Mouse (Mus musculus) cerebral cortex, adult 2 months (tissue): ENCODE data around the gene Mtx1.

Experiments
- WGBS: fragments of 180-500 bp; shearing (Covaris S2); methylation state at CpG from one replicate; pipeline ENCODE4 v1.1.7; 2018; 5-methylcytosine and 5-hydroxymethylcytosine counted together

The Mtx1 gene

DNA sequence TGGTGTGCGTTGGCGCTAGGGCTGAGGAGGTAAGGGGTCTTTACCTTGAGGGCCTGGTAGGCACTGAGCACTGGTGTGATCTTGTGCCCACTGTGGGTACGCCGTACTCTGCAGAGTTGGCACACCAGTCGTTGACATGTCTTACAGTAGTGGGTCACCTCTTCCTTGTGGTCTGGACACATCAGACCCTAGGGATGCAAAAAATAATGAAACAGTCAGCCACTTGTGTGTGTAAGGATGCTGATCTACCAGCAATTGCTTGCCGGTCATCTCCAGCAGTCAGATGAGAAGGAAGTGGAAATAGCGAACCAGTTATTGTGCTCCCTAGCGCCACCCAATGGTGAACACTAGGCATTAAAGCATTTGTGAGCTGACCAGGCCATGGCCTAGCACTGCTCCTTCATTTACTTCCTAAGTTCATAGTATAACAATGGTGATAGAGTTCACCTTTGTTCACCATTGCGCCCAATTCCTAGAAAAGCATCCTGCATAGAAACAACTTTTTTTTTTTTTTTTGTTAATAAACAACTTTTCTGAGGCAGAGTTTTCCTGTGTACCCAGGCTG lies 15.5 kb upstream of the Mtx1 start:
- 52% methylated on average over 9 of the region's 9 CpGs for WGBS

DNA sequence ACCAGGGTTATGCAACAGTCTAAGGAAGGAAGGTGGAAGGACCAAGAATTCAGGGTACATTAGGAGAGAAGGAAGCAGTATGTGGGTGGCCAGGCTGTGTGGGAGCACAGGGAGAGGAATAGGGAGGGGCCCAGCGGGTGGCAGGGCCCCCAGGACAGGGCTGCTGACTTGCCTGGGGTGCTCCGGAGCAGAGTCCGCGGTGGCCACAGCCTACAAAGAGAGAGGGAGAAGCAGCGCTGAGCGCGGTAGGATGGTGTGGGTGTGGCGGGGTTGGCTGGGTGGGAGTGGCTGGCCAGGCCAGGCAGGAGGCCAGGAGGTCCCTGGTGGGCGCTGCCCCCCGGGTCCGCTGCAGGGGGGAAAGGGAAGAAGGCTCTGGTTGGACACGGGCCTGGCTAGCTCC lies 11.6 kb upstream of the Mtx1 start:
- WGBS: 59% methylated on average over 12 of the region's 12 CpGs

DNA sequence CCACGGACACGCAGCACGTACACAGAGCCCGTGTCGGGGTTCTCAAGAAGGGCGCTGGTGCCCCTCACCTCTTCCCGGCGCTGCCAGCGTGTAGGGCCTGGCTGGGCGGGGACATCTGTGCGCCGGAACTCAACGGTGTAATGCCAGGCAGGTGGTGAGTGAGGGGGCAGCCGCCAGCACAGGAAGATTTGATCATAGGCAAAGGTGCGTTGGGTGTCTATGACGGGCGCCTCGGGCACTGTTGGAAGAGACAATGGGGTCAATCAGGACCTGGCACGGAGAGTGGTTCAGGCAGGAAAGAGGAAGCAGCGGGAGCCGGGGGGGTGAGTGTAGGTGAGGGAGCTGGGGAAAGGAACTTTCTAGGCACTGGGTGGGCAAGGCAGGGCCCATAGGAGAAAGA lies 10.8 kb upstream of the Mtx1 start:
- 82% methylated on average over 21 of the region's 21 CpGs for WGBS

DNA sequence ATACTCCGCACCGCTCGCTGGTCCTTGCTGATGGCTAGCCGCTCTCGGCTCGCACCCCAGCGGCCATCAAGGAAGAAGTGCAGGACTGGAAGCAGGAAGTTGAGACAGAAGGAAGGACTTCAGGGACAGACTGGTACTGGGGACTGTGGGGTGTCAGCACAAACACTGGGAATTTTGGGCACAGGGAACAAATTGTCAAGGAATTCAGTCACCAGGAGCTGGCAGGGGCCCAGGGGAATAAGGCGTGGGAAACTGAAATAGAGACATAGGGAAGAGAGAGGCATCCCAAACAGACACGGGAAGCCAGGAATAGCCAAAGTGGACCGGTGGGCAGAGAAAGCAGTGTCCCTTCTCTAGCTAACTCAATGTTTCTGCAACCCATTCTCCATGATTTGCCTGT lies 9.6 kb upstream of the Mtx1 start:
- WGBS: 69% methylated on average over 10 of the region's 10 CpGs

DNA sequence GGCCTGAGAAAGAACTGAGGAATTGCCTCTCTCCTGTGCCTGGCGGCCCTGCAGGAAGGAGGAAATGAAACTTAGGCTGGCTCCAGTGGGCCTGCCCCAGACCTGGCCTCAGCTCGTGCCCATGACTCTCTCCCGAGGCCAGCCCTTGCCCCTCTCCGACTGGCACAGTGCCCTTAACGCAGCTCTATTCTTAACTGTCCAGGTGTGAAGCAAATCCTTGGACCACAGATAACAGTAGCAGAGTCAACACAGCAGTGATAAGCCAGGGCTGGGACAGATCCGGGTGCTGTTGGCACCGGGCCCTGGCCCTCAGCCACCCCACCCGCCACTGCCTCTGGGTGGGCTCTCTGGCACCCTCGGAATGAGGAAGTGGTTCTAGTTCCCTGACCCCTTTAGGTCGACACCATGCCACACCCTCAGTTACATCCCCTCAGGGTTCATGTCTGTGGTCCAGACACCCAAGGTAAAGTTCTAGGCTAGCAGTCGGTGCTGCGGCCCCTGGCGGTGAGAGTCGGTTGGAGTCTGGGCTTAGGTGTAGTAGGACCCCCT lies 6.7 kb upstream of the Mtx1 start:
- 56% methylated on average over 14 of the region's 14 CpGs for WGBS

DNA sequence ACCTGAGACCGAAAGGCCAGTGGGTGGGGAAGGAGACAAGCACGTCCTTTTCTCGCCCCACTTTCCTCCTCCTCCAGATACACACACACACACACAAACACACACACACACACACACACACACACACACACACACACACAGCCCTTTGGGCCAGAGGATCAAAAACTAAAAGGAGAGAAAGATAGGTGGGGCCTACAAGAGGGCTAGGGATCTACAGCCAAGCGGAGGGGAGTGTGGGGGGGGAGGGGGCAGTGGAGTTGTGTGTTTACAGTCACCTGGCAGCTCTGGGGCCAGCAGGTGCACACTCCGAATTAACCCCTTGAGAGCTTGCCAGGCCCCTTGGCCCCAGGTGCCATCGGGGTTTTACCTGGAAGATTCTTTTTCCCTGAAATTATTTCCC lies 5.7 kb upstream of the Mtx1 start:
- 70% methylated on average over 6 of the region's 6 CpGs for WGBS

DNA sequence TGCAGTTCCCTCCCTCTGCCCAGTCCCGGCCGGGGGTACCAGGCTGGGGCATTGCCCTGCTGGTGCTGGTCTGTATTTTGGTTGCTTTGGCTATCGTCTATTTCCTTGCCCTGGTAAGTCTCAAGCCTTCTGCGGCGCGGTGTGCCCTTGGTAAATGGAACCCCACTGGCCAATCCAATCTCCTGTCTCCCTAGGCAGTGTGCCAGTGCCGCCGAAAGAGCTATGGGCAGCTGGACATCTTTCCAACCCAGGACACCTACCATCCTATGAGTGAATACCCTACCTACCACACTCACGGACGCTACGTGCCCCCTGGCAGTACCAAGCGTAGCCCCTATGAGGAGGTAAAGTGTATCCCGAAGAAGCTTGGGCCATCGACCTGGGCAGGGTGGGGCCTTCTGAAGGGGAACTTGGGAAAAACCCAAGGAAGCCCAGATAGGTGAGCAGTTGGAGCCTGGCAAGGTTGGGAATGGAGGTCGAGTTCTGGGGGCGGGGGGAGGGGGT lies 4.9 kb upstream of the Mtx1 start:
- 73% methylated on average over 16 of the region's 16 CpGs for WGBS

DNA sequence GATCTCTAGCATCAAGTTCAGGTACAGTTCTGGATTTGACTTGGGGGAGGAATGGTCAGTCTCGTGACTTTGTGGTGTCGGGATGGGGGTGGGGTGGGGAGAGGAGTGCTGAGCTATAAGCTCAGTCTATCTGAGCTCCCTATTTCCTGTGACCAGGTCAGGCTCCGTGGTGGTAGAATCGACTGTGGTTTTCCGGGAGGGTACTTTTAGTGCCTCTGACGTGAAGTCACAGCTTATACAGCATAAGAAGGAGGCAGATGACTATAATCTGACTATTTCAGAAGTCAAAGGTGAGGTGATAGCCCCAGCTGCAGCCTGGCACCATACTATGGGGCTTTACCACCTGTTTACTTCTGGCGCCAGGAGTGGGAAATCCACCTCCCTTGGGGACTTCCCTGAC lies 4.5 kb upstream of the Mtx1 start:
- 73% methylated on average over 7 of the region's 7 CpGs for WGBS

DNA sequence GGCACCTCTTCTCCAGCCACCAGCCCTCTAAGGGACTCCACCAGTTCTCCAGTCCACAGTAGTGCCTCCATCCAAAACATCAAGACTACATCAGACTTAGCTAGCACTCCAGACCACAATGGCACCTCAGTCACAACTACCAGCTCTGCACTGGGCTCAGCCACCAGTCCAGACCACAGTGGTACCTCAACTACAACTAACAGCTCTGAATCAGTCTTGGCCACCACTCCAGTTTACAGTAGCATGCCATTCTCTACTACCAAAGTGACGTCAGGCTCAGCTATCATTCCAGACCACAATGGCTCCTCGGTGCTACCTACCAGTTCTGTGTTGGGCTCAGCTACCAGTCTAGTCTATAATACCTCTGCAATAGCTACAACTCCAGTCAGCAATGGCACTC lies 3.7 kb upstream of the Mtx1 start:
- 85% methylated on average over 2 of the region's 2 CpGs for WGBS

DNA sequence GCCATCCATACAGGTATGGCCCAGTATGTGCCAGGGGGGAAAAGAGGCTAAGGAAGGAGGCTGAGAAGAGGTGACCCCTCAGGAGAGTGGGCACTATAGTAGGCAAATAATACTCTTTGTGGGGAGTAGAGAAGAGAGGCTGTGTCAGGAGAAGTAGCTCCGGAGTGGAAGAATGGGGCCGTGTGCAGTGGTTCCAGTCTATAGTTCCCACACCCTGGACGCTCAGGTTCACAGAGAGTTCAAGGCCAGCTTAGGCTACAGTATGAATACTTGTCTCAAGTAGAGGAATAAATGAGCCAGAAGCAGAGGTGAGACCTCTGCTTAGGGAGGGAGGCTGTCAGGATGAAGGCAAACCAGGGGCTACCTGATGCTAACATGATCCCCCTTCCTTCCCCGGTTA lies 2.4 kb upstream of the Mtx1 start:
- WGBS: 80% methylated on average over 4 of the region's 4 CpGs

DNA sequence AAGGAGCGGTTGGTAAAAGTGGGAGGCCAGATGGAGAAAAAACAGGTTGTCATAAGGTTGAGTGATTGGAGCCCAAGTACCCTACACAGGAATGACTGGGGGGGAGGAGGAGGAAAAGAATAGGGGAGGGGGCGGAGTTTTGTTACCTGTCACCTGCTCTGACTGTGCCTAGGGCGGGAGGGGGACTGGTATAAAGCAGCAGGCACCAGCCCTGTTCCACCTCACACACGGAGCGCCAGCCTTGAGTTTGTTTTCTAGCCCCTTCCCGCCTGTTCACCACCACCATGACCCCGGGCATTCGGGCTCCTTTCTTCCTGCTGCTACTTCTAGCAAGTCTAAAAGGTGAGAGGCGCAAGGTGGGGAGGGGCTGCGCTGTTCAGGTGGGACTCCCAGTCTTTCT lies 1.9 kb upstream of the Mtx1 start, which contains the start of gene Muc1:
Gene Muc1, plus strand, starts transcription at position 222 of the 400 bp plus-strand sequence.
- 51% methylated on average over 10 of the region's 10 CpGs for WGBS

DNA sequence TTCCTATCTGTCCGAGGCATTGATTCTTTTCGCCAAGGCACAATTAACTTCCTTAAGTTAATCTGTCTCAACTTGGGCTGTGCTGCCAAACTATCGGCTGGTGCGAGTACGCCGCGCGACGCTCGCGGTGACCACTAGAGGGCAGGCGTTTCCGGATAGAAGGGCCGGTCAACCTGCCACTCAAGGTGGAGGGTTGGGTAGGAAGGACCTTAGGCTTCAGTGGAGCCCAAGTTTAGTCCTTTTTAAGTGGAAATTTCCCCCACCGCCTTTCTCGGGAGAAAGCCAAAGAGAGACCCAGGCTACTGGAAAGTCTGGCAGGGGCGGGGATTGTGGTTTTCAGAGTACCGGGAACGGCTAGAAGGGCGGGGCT lies 1.3 kb upstream of the Mtx1 start:
- WGBS: under 1% methylated on average over 20 of the region's 20 CpGs

DNA sequence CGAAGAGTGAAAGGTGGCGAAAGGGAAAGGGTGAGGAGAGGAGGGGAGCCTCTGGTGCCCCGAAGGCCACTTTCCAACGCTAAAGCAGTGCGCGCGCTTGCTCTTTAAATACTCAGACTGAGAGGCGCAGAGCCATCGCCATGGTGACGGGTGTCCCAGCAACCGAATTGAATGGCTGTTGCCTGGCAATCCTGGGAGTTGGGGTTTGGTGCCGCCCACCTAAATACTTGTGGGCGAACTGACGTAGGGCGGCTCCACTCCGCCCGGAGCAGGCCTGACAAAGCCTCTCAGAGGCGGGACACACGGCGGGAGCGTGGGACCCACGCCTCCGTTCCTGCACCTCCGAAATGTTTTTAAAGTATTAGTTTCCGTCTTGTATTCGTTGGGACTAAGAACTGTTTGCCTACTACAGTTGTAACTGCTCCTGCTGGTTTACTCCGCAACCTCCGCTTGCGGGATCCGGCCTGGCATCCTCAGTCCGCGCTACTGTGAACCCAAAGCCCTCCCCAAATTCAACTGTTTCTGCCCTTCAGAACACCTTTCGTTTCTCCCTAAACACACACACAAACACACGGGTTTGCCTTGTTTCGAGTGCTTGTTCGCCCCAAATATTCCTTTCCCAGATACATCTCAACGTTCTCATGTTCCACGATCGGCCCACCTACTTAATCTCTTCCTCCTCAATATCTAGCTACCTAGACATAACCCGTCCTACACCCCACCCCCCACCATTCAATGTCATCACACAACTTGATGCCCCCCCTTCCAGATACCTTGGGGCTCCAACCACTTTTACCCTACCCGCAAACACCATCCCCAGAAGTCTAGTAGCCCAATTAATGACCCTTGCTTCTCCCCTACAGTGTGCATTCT lies 655 bp upstream of the Mtx1 start:
- WGBS: 9% methylated on average over 41 of the region's 41 CpGs

DNA sequence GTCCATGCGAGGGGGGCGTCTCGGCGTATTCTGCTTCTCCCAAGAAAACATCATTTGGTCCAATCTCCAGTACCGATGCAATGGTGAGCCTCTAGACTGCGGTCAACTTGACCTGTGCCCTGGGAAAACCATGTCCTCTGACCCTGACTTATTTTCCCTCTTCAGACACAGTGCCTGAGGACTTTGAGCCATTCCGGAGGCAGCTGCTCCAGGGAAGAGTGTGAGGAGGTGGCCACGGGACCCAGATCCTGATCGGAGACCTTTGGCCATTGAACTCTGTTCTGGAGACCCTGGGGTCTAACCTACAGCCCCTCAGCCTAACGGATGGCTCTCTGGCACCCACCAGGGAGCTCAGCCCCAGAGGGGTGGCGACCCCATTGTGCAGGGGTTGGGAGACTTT lies 527 bp downstream of the Mtx1 start:
- 39% methylated on average over 11 of the region's 11 CpGs for WGBS

DNA sequence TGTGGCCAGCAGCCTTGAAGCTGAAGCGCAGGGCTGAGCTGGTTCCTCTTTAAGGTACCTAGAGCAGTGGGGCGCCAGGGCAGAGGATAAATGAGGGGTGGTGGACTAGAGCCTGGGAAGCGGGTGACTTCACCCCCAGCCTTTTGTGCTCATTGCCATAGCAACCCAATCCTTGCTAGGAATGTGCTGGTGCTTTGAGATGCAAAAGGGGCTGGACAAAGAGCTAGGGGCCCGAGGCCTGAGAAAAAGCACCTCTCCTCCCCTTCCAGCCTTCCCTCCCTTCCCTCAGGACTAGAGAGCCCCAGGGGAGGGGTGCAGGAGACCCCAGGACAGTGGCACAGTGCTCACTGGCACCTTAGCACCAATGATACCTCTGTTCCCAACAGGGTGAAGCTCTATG lies 970 bp downstream of the Mtx1 start:
- WGBS: 52% methylated on average over 4 of the region's 4 CpGs

DNA sequence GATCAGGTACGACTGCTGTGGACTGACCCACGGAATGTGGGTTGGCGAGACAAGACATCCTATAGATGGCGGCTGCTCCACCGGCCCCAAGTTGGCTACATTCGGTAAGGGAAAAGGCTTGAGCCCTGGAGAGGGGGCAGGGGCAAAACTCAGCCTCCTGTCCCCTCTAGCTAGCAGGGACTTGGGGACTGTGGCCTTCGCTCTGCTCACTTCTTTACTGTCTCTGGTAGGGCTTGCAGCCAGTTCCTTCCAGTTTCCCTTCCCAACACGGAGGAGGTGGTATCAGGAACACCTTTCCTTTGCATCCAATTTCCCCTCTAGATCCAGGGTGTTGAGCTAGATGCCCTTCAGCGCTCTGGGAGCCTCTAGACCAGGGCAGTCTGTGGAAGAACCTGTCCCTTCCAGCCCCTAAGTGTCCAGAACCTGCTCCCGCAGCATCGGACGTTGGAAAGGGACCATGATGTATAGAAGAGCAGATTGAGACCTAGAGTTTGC lies 1.5 kb downstream of the Mtx1 start:
- 52% methylated on average over 12 of the region's 12 CpGs for WGBS

DNA sequence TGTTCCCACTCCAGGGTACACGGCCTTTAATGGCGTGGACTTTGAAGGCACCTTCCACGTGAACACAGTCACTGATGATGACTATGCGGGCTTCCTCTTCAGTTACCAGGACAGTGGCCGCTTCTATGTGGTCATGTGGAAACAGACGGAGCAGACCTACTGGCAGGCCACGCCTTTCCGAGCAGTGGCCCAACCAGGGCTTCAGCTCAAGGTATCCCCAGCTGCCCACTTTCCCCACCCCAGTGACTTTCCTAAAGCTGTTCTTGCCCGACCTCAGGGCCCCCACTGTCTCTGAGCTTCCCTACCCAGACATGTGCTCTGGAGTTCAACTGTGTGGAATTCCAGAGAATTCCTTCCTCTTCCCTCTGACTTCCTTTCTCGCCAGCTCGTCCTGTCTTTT lies 2.1 kb downstream of the Mtx1 start:
- 47% methylated on average over 11 of the region's 11 CpGs for WGBS

DNA sequence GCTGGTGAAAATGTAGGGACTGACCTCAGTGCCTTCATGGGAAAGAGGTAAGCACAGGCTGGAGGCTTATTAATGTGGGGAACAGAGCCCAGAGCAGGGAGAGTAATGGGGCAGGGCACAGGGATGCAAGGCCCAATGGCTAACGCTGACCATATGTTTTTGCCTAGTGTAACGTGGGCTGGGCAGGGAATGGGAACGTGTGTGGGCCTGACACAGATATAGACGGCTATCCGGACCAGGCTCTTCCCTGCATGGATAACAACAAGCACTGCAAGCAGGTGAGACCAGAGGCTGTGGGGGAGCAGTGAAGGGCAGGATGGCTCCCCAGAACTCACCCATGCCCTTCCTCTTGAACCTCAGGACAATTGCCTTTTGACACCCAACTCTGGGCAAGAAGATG lies 5.7 kb downstream of the Mtx1 start:
- 57% methylated on average over 5 of the region's 5 CpGs for WGBS

DNA sequence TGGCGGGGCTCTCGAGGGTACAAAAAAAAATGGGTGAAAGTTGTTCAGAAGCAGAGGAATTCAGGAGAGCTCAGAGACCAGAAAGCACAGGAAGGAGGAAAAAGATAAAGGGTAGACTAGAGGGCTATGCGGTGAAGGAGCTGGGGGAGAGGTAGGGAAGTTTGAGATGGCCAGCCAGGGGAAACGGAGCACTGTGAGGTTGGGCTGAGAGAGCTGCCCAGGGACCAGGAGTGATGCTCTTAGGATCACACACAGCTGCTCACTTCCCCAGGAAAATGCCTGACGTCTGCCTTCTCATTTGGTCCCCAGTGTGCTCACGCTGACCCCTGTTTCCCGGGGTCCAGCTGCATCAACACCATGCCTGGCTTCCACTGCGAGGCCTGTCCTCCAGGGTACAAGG lies 7.3 kb downstream of the Mtx1 start:
- 58% methylated on average over 8 of the region's 8 CpGs for WGBS

DNA sequence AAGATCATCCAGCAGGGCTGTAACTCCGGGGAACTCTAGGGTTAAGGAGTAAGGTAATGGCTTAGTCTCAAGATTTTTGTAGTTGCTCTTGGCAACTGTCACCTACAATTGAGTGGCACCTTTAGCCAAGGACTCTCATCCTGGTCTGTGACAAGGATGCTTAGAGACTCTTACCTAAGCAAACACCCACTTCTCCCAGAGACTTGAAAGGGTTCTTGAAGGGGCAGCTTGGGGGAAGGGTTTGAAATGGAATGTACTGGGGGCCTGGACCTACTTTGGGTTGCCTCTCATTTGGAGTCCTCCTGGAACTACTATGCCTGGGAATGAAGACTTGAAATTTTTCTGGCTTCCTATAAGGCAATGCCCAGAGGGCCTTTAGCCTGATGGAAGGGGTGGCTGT lies 8.6 kb downstream of the Mtx1 start:
- 60% methylated on average over 1 of the region's 1 CpGs for WGBS

DNA sequence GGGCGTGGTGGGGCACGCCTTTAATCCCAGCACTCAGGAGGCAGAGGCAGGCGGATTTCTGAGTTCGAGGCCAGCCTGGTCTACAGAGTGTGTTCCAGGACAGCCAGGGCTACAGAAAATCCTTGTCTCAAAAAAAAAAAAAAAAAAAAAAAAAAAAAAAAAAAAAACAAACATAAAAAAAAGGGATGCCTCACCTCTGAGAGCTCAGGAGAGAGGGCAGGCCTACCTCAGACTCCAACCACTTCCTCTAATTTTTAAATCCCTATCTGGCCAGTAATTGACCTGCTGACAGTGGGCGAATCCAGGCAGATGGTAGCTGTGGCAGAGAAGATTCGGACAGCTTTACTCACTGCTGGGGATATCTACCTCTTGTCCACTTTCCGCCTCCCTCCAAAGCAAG lies 10.5 kb downstream of the Mtx1 start:
- WGBS: 67% methylated on average over 7 of the region's 7 CpGs

DNA sequence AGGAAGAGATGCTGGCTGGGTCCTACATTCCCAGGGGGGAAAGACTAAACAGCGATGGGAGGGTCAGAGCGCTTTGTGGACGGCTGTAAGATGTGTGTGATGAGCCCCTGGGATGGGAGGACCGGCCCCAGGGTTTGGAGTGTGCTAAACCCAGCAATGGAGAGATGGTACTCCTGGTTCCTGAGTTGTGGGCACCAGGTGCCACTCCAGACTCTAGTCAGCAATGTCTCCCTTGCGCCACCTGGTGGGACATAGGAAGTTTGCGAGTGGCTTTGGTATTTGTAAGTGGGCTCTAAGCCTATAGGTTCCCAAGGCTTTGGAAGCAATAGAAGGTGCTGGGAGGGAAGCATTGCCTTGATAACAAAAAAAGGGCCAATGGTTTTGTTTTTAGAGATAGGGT lies 11.0 kb downstream of the Mtx1 start:
- WGBS: 1% methylated on average over 6 of the region's 6 CpGs
